Mouse (Mus musculus): Measurements from ENCODE around the gene Zfp398. TPM values are rescaled to one million over a fixed set of nuclear protein-coding genes. Genes with fewer than 3 reads are reported as not detected.
"Not testable (repeated sequence)": the region's sequence is repeated elsewhere in the genome, so short reads cannot be mapped to it uniquely, and the experiment has no call there.

The Zfp398 gene
- polyA plus RNA-seq, 1 experiment: 26.5 TPM

- DNase-seq: no peak
- 96% methylated on average over 6 of the region's 6 CpGs for WGBS
- peaks cover 26% of the 10 kb centered on the region for H3K36me3 ChIP-seq (ENCODE audit: control insufficient read depth, insufficient read depth, low read length)
- no peak overlapping the region for H3K4me3 ChIP-seq (ENCODE audit: control insufficient read depth, insufficient read depth, low read length)
- no peaks in the 10 kb centered on the region for H3K4me1 ChIP-seq (replicated peaks; ENCODE audit: control insufficient read depth, insufficient read depth, low read length)
- H3K27me3 ChIP-seq (ENCODE audit: control insufficient read depth, insufficient read depth, low read length): no peaks in the 10 kb centered on the region
- no peak overlapping the region for H3K27ac ChIP-seq (ENCODE audit: control insufficient read depth, insufficient read depth, low read length)
- TF ChIP-seq POLR2A (IDR thresholded peaks at IDR 0.05; ENCODE audit: control insufficient read depth, extremely low read depth, insufficient read depth, low read length, poor library complexity) (no peak), CTCF (IDR thresholded peaks at IDR 0.05; ENCODE audit: borderline replicate concordance, control insufficient read depth, extremely low read depth, insufficient read depth, low read length, poor library complexity) (no peak)
Observed at GRCm38 (mm10) chr6:47857241-47857640, 21.8 kb downstream of the Zfp398 start.

DNA sequence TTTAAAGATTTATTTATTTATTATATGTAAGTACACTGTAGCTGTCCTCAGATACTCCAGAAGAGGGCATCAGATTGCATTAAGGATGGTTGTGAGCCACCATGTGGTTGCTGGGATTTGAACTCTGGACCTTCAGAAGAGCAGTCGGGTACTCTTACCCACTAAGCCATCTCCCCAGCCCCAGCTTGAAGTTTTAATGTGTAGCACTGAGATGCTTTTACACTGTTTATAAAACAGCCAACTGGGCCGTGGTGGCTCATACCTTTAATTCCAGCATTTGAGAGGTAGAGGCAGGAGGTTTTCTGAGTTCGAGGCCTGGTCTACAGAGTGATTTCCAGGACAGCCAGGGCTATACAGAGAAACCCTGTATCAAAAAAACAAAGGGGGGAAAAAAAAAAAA, 22.3 kb downstream of the Zfp398 start:
- not testable (repeated sequence) for H3K4me3 ChIP-seq (ENCODE audit: control insufficient read depth, insufficient read depth, low read length); H3K27me3 ChIP-seq (ENCODE audit: control insufficient read depth, insufficient read depth, low read length); H3K27ac ChIP-seq (ENCODE audit: control insufficient read depth, insufficient read depth, low read length); H3K4me1 ChIP-seq (replicated peaks; ENCODE audit: control insufficient read depth, insufficient read depth, low read length); DNase-seq
- 93% methylated on average over 3 of the region's 3 CpGs for WGBS
- H3K36me3 ChIP-seq (ENCODE audit: control insufficient read depth, insufficient read depth, low read length): peaks cover 31% of the 10 kb centered on the region

GRCm38 (mm10) chr6:47872266-47872665, 36.8 kb downstream of the Zfp398 start:
- Histone ChIP-seq H3K27me3 (ENCODE audit: control insufficient read depth, insufficient read depth, low read length) (no peaks in the 10 kb centered on the region), H3K36me3 (ENCODE audit: control insufficient read depth, insufficient read depth, low read length) (peaks cover 2% of the 10 kb centered on the region; the same call in 1 of the 2 replicates), H3K4me1 (replicated peaks; ENCODE audit: control insufficient read depth, insufficient read depth, low read length) (peaks cover 2% of the 10 kb centered on the region; the same call in 1 of the 2 replicates), H3K27ac (ENCODE audit: control insufficient read depth, insufficient read depth, low read length) (no peak overlapping the region), H3K4me3 (ENCODE audit: control insufficient read depth, insufficient read depth, low read length) (no peak overlapping the region)
- TF ChIP-seq POLR2A (IDR thresholded peaks at IDR 0.05; ENCODE audit: control insufficient read depth, extremely low read depth, insufficient read depth, low read length, poor library complexity) (no peak), CTCF (IDR thresholded peaks at IDR 0.05; ENCODE audit: borderline replicate concordance, control insufficient read depth, extremely low read depth, insufficient read depth, low read length, poor library complexity) (no peak)
- 94% methylated on average over 5 of the region's 5 CpGs for WGBS
- DNase-seq: no peak

DNA sequence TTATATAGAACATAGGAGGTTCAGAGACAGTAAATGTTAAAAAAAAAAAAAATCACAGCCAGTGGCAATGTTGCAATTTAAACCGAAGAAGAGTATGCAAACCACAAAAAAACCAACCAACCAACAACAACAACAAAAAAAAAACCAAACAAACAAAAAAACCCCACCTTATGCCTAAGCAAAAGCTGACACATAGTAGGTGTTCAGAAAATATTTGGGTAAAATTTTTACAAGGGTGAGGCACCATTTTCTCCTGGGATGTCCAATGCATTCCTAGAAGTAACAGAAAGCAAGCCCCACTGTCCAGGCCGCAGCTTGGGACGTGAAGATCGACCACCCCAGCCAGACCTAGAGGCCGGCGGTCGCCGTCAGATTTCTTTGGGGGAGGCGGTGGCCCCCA, 41.6 kb downstream of the Zfp398 start, which contains the start of gene Zfp282:
Gene Zfp282, plus strand, starts transcription at position 147 of the 400 bp plus-strand sequence.
- TF ChIP-seq CTCF (IDR thresholded peaks at IDR 0.05; ENCODE audit: borderline replicate concordance, control insufficient read depth, extremely low read depth, insufficient read depth, low read length, poor library complexity) (no peak), POLR2A (IDR thresholded peaks at IDR 0.05; ENCODE audit: control insufficient read depth, extremely low read depth, insufficient read depth, low read length, poor library complexity) (no peak)
- Histone ChIP-seq H3K4me1 (replicated peaks; ENCODE audit: control insufficient read depth, insufficient read depth, low read length) (peaks cover 11% of the 10 kb centered on the region), H3K27ac (ENCODE audit: control insufficient read depth, insufficient read depth, low read length) (peak within 1 kb of the TSS; percentile 53; the same call in 1 of the 2 replicates), H3K36me3 (ENCODE audit: control insufficient read depth, insufficient read depth, low read length) (no peaks in the 10 kb centered on the region), H3K27me3 (ENCODE audit: control insufficient read depth, insufficient read depth, low read length) (no peaks in the 10 kb centered on the region), H3K4me3 (ENCODE audit: control insufficient read depth, insufficient read depth, low read length) (peak within 1 kb of the TSS; percentile 100)
- WGBS: 3% methylated on average over 9 of the region's 9 CpGs
- DNase-seq: no peak

- peak overlapping the region; percentile 53; the same call in 1 of the 2 replicates for H3K27ac ChIP-seq (ENCODE audit: control insufficient read depth, insufficient read depth, low read length)
- peaks cover 11% of the 10 kb centered on the region for H3K4me1 ChIP-seq (replicated peaks; ENCODE audit: control insufficient read depth, insufficient read depth, low read length)
- peak overlapping the region; percentile 100 for H3K4me3 ChIP-seq (ENCODE audit: control insufficient read depth, insufficient read depth, low read length)
- H3K27me3 ChIP-seq (ENCODE audit: control insufficient read depth, insufficient read depth, low read length): no peaks in the 10 kb centered on the region
- WGBS: under 1% methylated on average over 70 of the region's 71 CpGs
- H3K36me3 ChIP-seq (ENCODE audit: control insufficient read depth, insufficient read depth, low read length): 0 out of 2 replicates have a peak, but pooled peaks cover 2% of the 10 kb centered on the region
- TF ChIP-seq CTCF (IDR thresholded peaks at IDR 0.05; ENCODE audit: borderline replicate concordance, control insufficient read depth, extremely low read depth, insufficient read depth, low read length, poor library complexity) (0 out of 2 replicates have a peak, but pooled peaks have one; percentile 33), POLR2A (IDR thresholded peaks at IDR 0.05; ENCODE audit: control insufficient read depth, extremely low read depth, insufficient read depth, low read length, poor library complexity) (no peak)
- peak; percentile 75 for DNase-seq
Observed at GRCm38 (mm10) chr6:47877461-47878132, 42.1 kb downstream of the Zfp398 start.

GRCm38 (mm10) chr6:47878133-47878514, 42.7 kb downstream of the Zfp398 start:
- peak overlapping the region; percentile 100 for H3K4me3 ChIP-seq (ENCODE audit: control insufficient read depth, insufficient read depth, low read length)
- DNase-seq: peak; percentile 25
- TF ChIP-seq POLR2A (IDR thresholded peaks at IDR 0.05; ENCODE audit: control insufficient read depth, extremely low read depth, insufficient read depth, low read length, poor library complexity) (no peak), CTCF (IDR thresholded peaks at IDR 0.05; ENCODE audit: borderline replicate concordance, control insufficient read depth, extremely low read depth, insufficient read depth, low read length, poor library complexity) (no peak)
- H3K27ac ChIP-seq (ENCODE audit: control insufficient read depth, insufficient read depth, low read length): no peak overlapping the region
- H3K36me3 ChIP-seq (ENCODE audit: control insufficient read depth, insufficient read depth, low read length): 0 out of 2 replicates have a peak, but pooled peaks cover 3% of the 10 kb centered on the region
- under 1% methylated on average over 11 of the region's 11 CpGs for WGBS
- H3K27me3 ChIP-seq (ENCODE audit: control insufficient read depth, insufficient read depth, low read length): no peaks in the 10 kb centered on the region
- H3K4me1 ChIP-seq (replicated peaks; ENCODE audit: control insufficient read depth, insufficient read depth, low read length): peaks cover 11% of the 10 kb centered on the region

All from thymus, adult 2 months (tissue).